Mouse (Mus musculus) CH12.LX (cell line): ENCODE measurements around the gene Lhpp. TPM values are rescaled to one million over a fixed set of nuclear protein-coding genes. Genes with fewer than 3 reads are reported as not detected.

ENCODE experiments used
- DNase-seq: peaks from one replicate; pipeline ENCODE4 v3.0.0-alpha.2; 2013; ENCODE audit errors: extremely low read depth
- H3K27ac ChIP-seq: 2 replicates; pipeline ENCODE4 v1.5.1; 2012; ENCODE audit warnings: low read depth, mild to moderate bottlenecking, control low read depth, moderate library complexity; ENCODE audit not compliant: insufficient read depth
- H3K27me3 ChIP-seq: replicated peaks from 2 replicates; pipeline ENCODE3; 2012; ENCODE audit warnings: inconsistent platforms
- H3K36me3 ChIP-seq, 2 experiments: replicated peaks in 1 of 2; 2 replicates each; pipeline versions ENCODE3 to v1.6.1; 2012; ENCODE audit warnings: inconsistent platforms in 1 of 2, low read length in 1 of 2, mild to moderate bottlenecking in 1 of 2, mixed read lengths in 1 of 2, moderate library complexity in 1 of 2; ENCODE audit not compliant: control insufficient read depth in 1 of 2, insufficient read depth in 1 of 2
- H3K4me1 ChIP-seq, 2 experiments: 2 replicates each; pipeline ENCODE4 v1.6.1; 2012; ENCODE audit warnings: inconsistent platforms in 1 of 2, moderate library complexity in 1 of 2; ENCODE audit not compliant: insufficient read depth in 2 of 2, control insufficient read depth in 1 of 2
- H3K4me2 ChIP-seq: 2 replicates; pipeline ENCODE4 v1.6.1; 2012; ENCODE audit warnings: low read depth, mild to moderate bottlenecking, control low read depth; ENCODE audit not compliant: poor library complexity, insufficient read depth, severe bottlenecking
- H3K4me3 ChIP-seq, 3 experiments: fragments of 150-350 bp in 1 of 3; sonication (generic) in 1 of 3; replicated peaks in 1 of 3; 2 replicates each; pipeline versions ENCODE3 to v1.5.1; 2011 to 2012; ENCODE audit warnings: low read depth in 2 of 3, low read length in 2 of 3, mild to moderate bottlenecking in 2 of 3, moderate library complexity in 2 of 3, control low read depth in 1 of 3, improper control_type of control experiment in 1 of 3, inconsistent platforms in 1 of 3, mixed read lengths in 1 of 3; ENCODE audit not compliant: poor library complexity in 1 of 3
- H3K79me2 ChIP-seq: replicated peaks from 2 replicates; pipeline ENCODE4 v1.6.1; 2012; ENCODE audit warnings: mild to moderate bottlenecking, moderate library complexity; ENCODE audit not compliant: control insufficient read depth, poor library complexity, insufficient read depth, severe bottlenecking; ENCODE audit errors: extremely low read depth
- H3K9ac ChIP-seq: 2 replicates; pipeline ENCODE4 v1.6.1; 2012; ENCODE audit warnings: low read depth, mild to moderate bottlenecking, control low read depth, moderate library complexity; ENCODE audit not compliant: insufficient read depth
- H3K9me3 ChIP-seq: replicated peaks from 2 replicates; pipeline ENCODE3; 2012; ENCODE audit warnings: low read length, inconsistent platforms, mixed read lengths
- CHD1 ChIP-seq: IDR thresholded peaks from 2 replicates; pipeline ENCODE4 v1.6.1; 2012; ENCODE audit warnings: low read depth, low read length, improper control_type of control experiment, inconsistent platforms
- CTCF ChIP-seq, 2 experiments: IDR thresholded peaks in 1 of 2; conservative IDR thresholded peaks in 1 of 2; 2 replicates each; pipeline ENCODE4 v1.5.1; 2011 to 2012; ENCODE audit warnings: low read depth in 2 of 2, low read length in 2 of 2, improper control_type of control experiment in 1 of 2, inconsistent platforms in 1 of 2, mild to moderate bottlenecking in 1 of 2, moderate library complexity in 1 of 2
- E2F4 ChIP-seq: IDR thresholded peaks from 2 replicates; pipeline ENCODE4 v1.6.1; 2011; ENCODE audit warnings: low read depth, low read length, improper control_type of control experiment; ENCODE audit not compliant: insufficient replicate concordance
- ELF1 ChIP-seq: IDR thresholded peaks from 2 replicates; pipeline ENCODE4 v1.6.1; 2014; ENCODE audit warnings: low read depth, mild to moderate bottlenecking, inconsistent platforms, low read length, improper control_type of control experiment
- EP300 ChIP-seq: IDR thresholded peaks from 2 replicates; pipeline ENCODE4 v1.6.1; 2011; ENCODE audit warnings: low read length, improper control_type of control experiment
- ETS1 ChIP-seq: conservative IDR thresholded peaks from 2 replicates; pipeline ENCODE4 v1.6.1; 2012; ENCODE audit warnings: low read depth, mild to moderate bottlenecking, inconsistent platforms, low read length, improper control_type of control experiment, moderate library complexity
- JUN ChIP-seq: IDR thresholded peaks from 2 replicates; pipeline ENCODE4 v1.6.1; 2011; ENCODE audit warnings: low read depth, mild to moderate bottlenecking, low read length, improper control_type of control experiment, moderate library complexity; ENCODE audit not compliant: insufficient read depth
- MAFK ChIP-seq: IDR thresholded peaks from 2 replicates; pipeline ENCODE4 v1.6.1; 2011; ENCODE audit warnings: low read length, improper control_type of control experiment; ENCODE audit not compliant: insufficient replicate concordance
- MAX ChIP-seq: IDR thresholded peaks from 2 replicates; pipeline ENCODE4 v1.6.1; 2011; ENCODE audit warnings: low read length, improper control_type of control experiment
- MEF2A ChIP-seq: IDR thresholded peaks from 2 replicates; pipeline ENCODE4 v1.6.1; 2014; ENCODE audit warnings: low read depth, mild to moderate bottlenecking, inconsistent platforms, low read length, improper control_type of control experiment, borderline replicate concordance
- MXI1 ChIP-seq: IDR thresholded peaks from 2 replicates; pipeline ENCODE4 v1.6.1; 2011; ENCODE audit warnings: mild to moderate bottlenecking, low read depth, low read length, improper control_type of control experiment
- NELFE ChIP-seq: IDR thresholded peaks from 2 replicates; pipeline ENCODE4 v1.6.1; 2011; ENCODE audit warnings: low read depth, low read length, improper control_type of control experiment
- NRF1 ChIP-seq: IDR thresholded peaks from 2 replicates; pipeline ENCODE4 v1.6.1; 2014; ENCODE audit warnings: low read depth, mild to moderate bottlenecking, inconsistent platforms, low read length, improper control_type of control experiment, moderate library complexity
- PAX5 ChIP-seq: IDR thresholded peaks from 2 replicates; pipeline ENCODE4 v1.6.1; 2012; ENCODE audit warnings: low read length, inconsistent platforms, mixed read lengths
- POLR2A ChIP-seq: IDR thresholded peaks from 2 replicates; pipeline ENCODE4 v1.6.1; 2011; ENCODE audit warnings: low read depth, mild to moderate bottlenecking, improper control_type of control experiment, low read length
- RAD21 ChIP-seq: IDR thresholded peaks from 2 replicates; pipeline ENCODE4 v1.6.1; 2011; ENCODE audit warnings: low read depth, mild to moderate bottlenecking, low read length, improper control_type of control experiment, moderate library complexity
- TBP ChIP-seq: conservative IDR thresholded peaks from 2 replicates; pipeline ENCODE4 v1.6.1; 2011; ENCODE audit warnings: low read depth, low read length, improper control_type of control experiment
- TCF12 ChIP-seq: IDR thresholded peaks from 2 replicates; pipeline ENCODE4 v1.6.1; 2014; ENCODE audit warnings: low read depth, mild to moderate bottlenecking, inconsistent platforms, low read length, improper control_type of control experiment
- ZC3H11A ChIP-seq: IDR thresholded peaks from 2 replicates; pipeline ENCODE4 v1.6.1; 2012; ENCODE audit warnings: low read depth, mild to moderate bottlenecking, inconsistent platforms, low read length, improper control_type of control experiment
- ZKSCAN1 ChIP-seq: IDR thresholded peaks from 2 replicates; pipeline ENCODE4 v1.6.1; 2012; ENCODE audit warnings: low read depth, inconsistent platforms, low read length, improper control_type of control experiment, borderline replicate concordance
- ZMIZ1 ChIP-seq: IDR thresholded peaks from 2 replicates; pipeline ENCODE4 v1.6.1; 2012; ENCODE audit warnings: low read depth, mild to moderate bottlenecking, inconsistent platforms, low read length, improper control_type of control experiment
- dilution Hi-C: fragments of 300-500 bp; cut with MboI; formaldehyde crosslinking; loops from 2 replicates; pipeline ENCODE4 v1.14.3; 2020; ENCODE audit warnings: low sequenced_read_pairs; ENCODE audit not compliant: extremely low pct_unique_long_range_greater_than_20kb, extremely low pct_ligation_motif_present
- in situ Hi-C: fragments of 300-500 bp; cut with MboI; formaldehyde crosslinking; loops from 3 replicates; pipeline ENCODE4 v1.14.3; 2019; ENCODE audit warnings: low sequenced_read_pairs, low pct_ligation_motif_present, low pct_unique_long_range_greater_than_20kb, mixed read lengths
- polyA plus RNA-seq: library from polyadenylated mRNA; unstranded; fragments of >175 nt; gene quantifications from 2 replicates; pipeline ENCODE4 v1.2.1, GENCODE M21; 2012; ENCODE audit warnings: low read depth; ENCODE audit not compliant: insufficient read length
- total RNA-seq, 2 experiments: library from RNA; depleted of rRNA; stranded (reverse); fragments of 300-350 nt in 1 of 2; fragments of >200 nt in 1 of 2; gene quantifications; 2 replicates each; pipeline ENCODE4 v1.2.3; 2012 to 2014

Gene Lhpp
- total and polyA plus RNA-seq, 3 experiments, result 7.8 to 15.4 (median 14.6) TPM

- TF ChIP-seq ZKSCAN1 (no peak), POLR2A (no peak), MXI1 (peak; percentile 73), RAD21 (peak; percentile 80), NRF1 (no peak), TCF12 (0 out of 2 replicates have a peak, but pooled peaks have one; percentile 21), PAX5 (no peak), CTCF (conservative IDR thresholded peaks at IDR 0.05 in 1 of 2, IDR thresholded peaks at IDR 0.05 in 1 of 2; ENCODE audit: low read depth in 2 of 2, low read length in 2 of 2) (peak; percentile 73 to 87), E2F4 (no peak), NELFE (no peak), ZMIZ1 (no peak), EP300 (no peak), CHD1 (no peak)
- TF ChIP-seq, all 38 proteins: peak for 13
These were observed 46.1 kb downstream of the Lhpp start (continued) for GRCm38 (mm10) chr7:132656548-132656947.

GRCm38 (mm10) chr7:132657371-132658057 lies 47.1 kb downstream of the Lhpp start:
- Histone ChIP-seq H3K9me3 (no peaks in the 10 kb centered on the region), H3K9ac (no peak overlapping the region), H3K27me3 (no peaks in the 10 kb centered on the region), H3K36me3 (peaks cover 0 to 2% of the 10 kb centered on the region in 2 experiments), H3K4me2 (no peak overlapping the region), H3K4me1 (peaks cover 14 to 62% of the 10 kb centered on the region in 2 experiments), H3K4me3 (no peak overlapping the region), H3K79me2 (no peaks in the 10 kb centered on the region), H3K27ac (no peak overlapping the region)
- TF ChIP-seq NELFE (no peak), ETS1 (no peak), TBP (no peak), MAX (no peak), ZC3H11A (no peak), ELF1 (no peak), NRF1 (no peak), RAD21 (no peak), MAFK (no peak), PAX5 (no peak), MEF2A (no peak), JUN (no peak)
- DNase-seq, result no peak
- dilution Hi-C loops, result no loop called here
- in situ Hi-C loops, result no loop called here
